Mouse (Mus musculus) CH12.LX (cell line): ENCODE measurements around the gene Idh2. TPM values are rescaled to one million over a fixed set of nuclear protein-coding genes. Genes with fewer than 3 reads are reported as not detected.

Source experiments
- DNase-seq: peaks from one replicate; pipeline ENCODE4 v3.0.0-alpha.2; 2013; ENCODE audit errors: extremely low read depth
- H3K27ac ChIP-seq: 2 replicates; pipeline ENCODE4 v1.5.1; 2012; ENCODE audit warnings: low read depth, mild to moderate bottlenecking, control low read depth, moderate library complexity; ENCODE audit not compliant: insufficient read depth
- H3K27me3 ChIP-seq: replicated peaks from 2 replicates; pipeline ENCODE3; 2012; ENCODE audit warnings: inconsistent platforms
- H3K36me3 ChIP-seq, 2 experiments: replicated peaks in 1 of 2; 2 replicates each; pipeline versions ENCODE3 to v1.6.1; 2012; ENCODE audit warnings: inconsistent platforms in 1 of 2, low read length in 1 of 2, mild to moderate bottlenecking in 1 of 2, mixed read lengths in 1 of 2, moderate library complexity in 1 of 2; ENCODE audit not compliant: control insufficient read depth in 1 of 2, insufficient read depth in 1 of 2
- H3K4me1 ChIP-seq, 2 experiments: 2 replicates each; pipeline ENCODE4 v1.6.1; 2012; ENCODE audit warnings: inconsistent platforms in 1 of 2, moderate library complexity in 1 of 2; ENCODE audit not compliant: insufficient read depth in 2 of 2, control insufficient read depth in 1 of 2
- H3K4me2 ChIP-seq: 2 replicates; pipeline ENCODE4 v1.6.1; 2012; ENCODE audit warnings: low read depth, mild to moderate bottlenecking, control low read depth; ENCODE audit not compliant: poor library complexity, insufficient read depth, severe bottlenecking
- H3K4me3 ChIP-seq, 3 experiments: fragments of 150-350 bp in 1 of 3; sonication (generic) in 1 of 3; replicated peaks in 1 of 3; 2 replicates each; pipeline versions ENCODE3 to v1.5.1; 2011 to 2012; ENCODE audit warnings: low read depth in 2 of 3, low read length in 2 of 3, mild to moderate bottlenecking in 2 of 3, moderate library complexity in 2 of 3, control low read depth in 1 of 3, improper control_type of control experiment in 1 of 3, inconsistent platforms in 1 of 3, mixed read lengths in 1 of 3; ENCODE audit not compliant: poor library complexity in 1 of 3
- H3K79me2 ChIP-seq: replicated peaks from 2 replicates; pipeline ENCODE4 v1.6.1; 2012; ENCODE audit warnings: mild to moderate bottlenecking, moderate library complexity; ENCODE audit not compliant: control insufficient read depth, poor library complexity, insufficient read depth, severe bottlenecking; ENCODE audit errors: extremely low read depth
- H3K9ac ChIP-seq: 2 replicates; pipeline ENCODE4 v1.6.1; 2012; ENCODE audit warnings: low read depth, mild to moderate bottlenecking, control low read depth, moderate library complexity; ENCODE audit not compliant: insufficient read depth
- H3K9me3 ChIP-seq: replicated peaks from 2 replicates; pipeline ENCODE3; 2012; ENCODE audit warnings: low read length, inconsistent platforms, mixed read lengths
- BHLHE40 ChIP-seq: IDR thresholded peaks from 2 replicates; pipeline ENCODE4 v1.6.1; 2011; ENCODE audit warnings: mild to moderate bottlenecking, low read depth, low read length, improper control_type of control experiment
- HCFC1 ChIP-seq: IDR thresholded peaks from 2 replicates; pipeline ENCODE4 v1.6.1; 2012; ENCODE audit warnings: low read depth, mild to moderate bottlenecking, inconsistent platforms, low read length, improper control_type of control experiment
- IRF4 ChIP-seq: IDR thresholded peaks from 2 replicates; pipeline ENCODE4 v1.6.1; 2014; ENCODE audit warnings: low read depth, mild to moderate bottlenecking, inconsistent platforms, low read length, improper control_type of control experiment
- JUN ChIP-seq: IDR thresholded peaks from 2 replicates; pipeline ENCODE4 v1.6.1; 2011; ENCODE audit warnings: low read depth, mild to moderate bottlenecking, low read length, improper control_type of control experiment, moderate library complexity; ENCODE audit not compliant: insufficient read depth
- JUND ChIP-seq: conservative IDR thresholded peaks from 2 replicates; pipeline ENCODE4 v1.6.1; 2011; ENCODE audit warnings: low read depth, low read length, improper control_type of control experiment
- KAT2A ChIP-seq: IDR thresholded peaks from 2 replicates; pipeline ENCODE4 v1.6.1; 2012; ENCODE audit warnings: low read length, improper control_type of control experiment, inconsistent platforms; ENCODE audit not compliant: insufficient replicate concordance
- MAX ChIP-seq: IDR thresholded peaks from 2 replicates; pipeline ENCODE4 v1.6.1; 2011; ENCODE audit warnings: low read length, improper control_type of control experiment
- MEF2A ChIP-seq: IDR thresholded peaks from 2 replicates; pipeline ENCODE4 v1.6.1; 2014; ENCODE audit warnings: low read depth, mild to moderate bottlenecking, inconsistent platforms, low read length, improper control_type of control experiment, borderline replicate concordance
- MXI1 ChIP-seq: IDR thresholded peaks from 2 replicates; pipeline ENCODE4 v1.6.1; 2011; ENCODE audit warnings: mild to moderate bottlenecking, low read depth, low read length, improper control_type of control experiment
- PAX5 ChIP-seq: IDR thresholded peaks from 2 replicates; pipeline ENCODE4 v1.6.1; 2012; ENCODE audit warnings: low read length, inconsistent platforms, mixed read lengths
- POLR2A ChIP-seq: IDR thresholded peaks from 2 replicates; pipeline ENCODE4 v1.6.1; 2011; ENCODE audit warnings: low read depth, mild to moderate bottlenecking, improper control_type of control experiment, low read length
- SIN3A ChIP-seq: IDR thresholded peaks from 2 replicates; pipeline ENCODE4 v1.6.1; 2012; ENCODE audit warnings: low read length, improper control_type of control experiment, inconsistent platforms
- USF1 ChIP-seq: IDR thresholded peaks from 2 replicates; pipeline ENCODE4 v1.6.1; 2014; ENCODE audit warnings: low read depth, mild to moderate bottlenecking, inconsistent platforms, low read length, improper control_type of control experiment
- ZC3H11A ChIP-seq: IDR thresholded peaks from 2 replicates; pipeline ENCODE4 v1.6.1; 2012; ENCODE audit warnings: low read depth, mild to moderate bottlenecking, inconsistent platforms, low read length, improper control_type of control experiment
- ZMIZ1 ChIP-seq: IDR thresholded peaks from 2 replicates; pipeline ENCODE4 v1.6.1; 2012; ENCODE audit warnings: low read depth, mild to moderate bottlenecking, inconsistent platforms, low read length, improper control_type of control experiment
- dilution Hi-C: fragments of 300-500 bp; cut with MboI; formaldehyde crosslinking; loops from 2 replicates; pipeline ENCODE4 v1.14.3; 2020; ENCODE audit warnings: low sequenced_read_pairs; ENCODE audit not compliant: extremely low pct_unique_long_range_greater_than_20kb, extremely low pct_ligation_motif_present
- in situ Hi-C: fragments of 300-500 bp; cut with MboI; formaldehyde crosslinking; loops from 3 replicates; pipeline ENCODE4 v1.14.3; 2019; ENCODE audit warnings: low sequenced_read_pairs, low pct_ligation_motif_present, low pct_unique_long_range_greater_than_20kb, mixed read lengths
- polyA plus RNA-seq: library from polyadenylated mRNA; unstranded; fragments of >175 nt; gene quantifications from 2 replicates; pipeline ENCODE4 v1.2.1, GENCODE M21; 2012; ENCODE audit warnings: low read depth; ENCODE audit not compliant: insufficient read length
- total RNA-seq, 2 experiments: library from RNA; depleted of rRNA; stranded (reverse); fragments of 300-350 nt in 1 of 2; fragments of >200 nt in 1 of 2; gene quantifications; 2 replicates each; pipeline ENCODE4 v1.2.3; 2012 to 2014

Gene Idh2
- total and polyA plus RNA-seq, 3 experiments = 13.6 to 96.4 (median 21.5) TPM

DNA sequence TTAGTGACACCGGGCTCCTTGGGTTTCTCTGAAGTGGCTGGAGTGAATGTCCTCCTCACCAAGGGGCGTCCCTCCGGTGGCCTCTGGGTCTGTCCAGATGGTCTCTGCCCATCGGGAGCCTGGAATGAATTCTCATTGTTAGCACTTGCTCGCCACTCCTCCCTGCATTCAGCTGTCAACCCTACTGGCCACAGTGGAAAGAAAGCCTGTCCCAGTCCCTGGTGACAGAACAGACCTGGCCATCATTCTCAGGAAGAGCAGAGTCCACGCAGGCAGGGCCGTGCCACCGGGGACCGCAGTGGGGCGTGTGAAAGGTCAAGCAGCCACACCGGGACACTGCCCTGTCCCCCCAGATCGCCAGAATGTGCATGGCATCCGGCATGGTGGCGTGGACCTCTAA lies 57.4 kb downstream of the Idh2 start:
- H3K27ac ChIP-seq = peak overlapping the region; percentile 98
- H3K4me3 ChIP-seq = peak overlapping the region in 1 of 3 experiments; percentile 17
- dilution Hi-C loops (no loop called here), in situ Hi-C loops (no loop called here)
- H3K36me3 ChIP-seq = peaks cover 0 to 32% of the 10 kb centered on the region in 2 experiments
- peak overlapping the region; percentile 79 for H3K4me2 ChIP-seq
- peaks cover 53 to 89% of the 10 kb centered on the region in 2 experiments for H3K4me1 ChIP-seq
- no peaks in the 10 kb centered on the region for H3K9me3 ChIP-seq
- peak overlapping the region; percentile 39 for H3K9ac ChIP-seq
- H3K27me3 ChIP-seq = no peaks in the 10 kb centered on the region
- DNase-seq = no peak
- TF ChIP-seq PAX5 (no peak), JUN (no peak), IRF4 (no peak), MXI1 (peak; percentile 17; the same call in 1 of the 2 replicates), SIN3A (peak; percentile 59; the same call in 1 of the 2 replicates), USF1 (no peak), ZMIZ1 (0 out of 2 replicates have a peak, but pooled peaks have one; percentile 44)
- H3K79me2 ChIP-seq = peaks cover 29% of the 10 kb centered on the region

DNA sequence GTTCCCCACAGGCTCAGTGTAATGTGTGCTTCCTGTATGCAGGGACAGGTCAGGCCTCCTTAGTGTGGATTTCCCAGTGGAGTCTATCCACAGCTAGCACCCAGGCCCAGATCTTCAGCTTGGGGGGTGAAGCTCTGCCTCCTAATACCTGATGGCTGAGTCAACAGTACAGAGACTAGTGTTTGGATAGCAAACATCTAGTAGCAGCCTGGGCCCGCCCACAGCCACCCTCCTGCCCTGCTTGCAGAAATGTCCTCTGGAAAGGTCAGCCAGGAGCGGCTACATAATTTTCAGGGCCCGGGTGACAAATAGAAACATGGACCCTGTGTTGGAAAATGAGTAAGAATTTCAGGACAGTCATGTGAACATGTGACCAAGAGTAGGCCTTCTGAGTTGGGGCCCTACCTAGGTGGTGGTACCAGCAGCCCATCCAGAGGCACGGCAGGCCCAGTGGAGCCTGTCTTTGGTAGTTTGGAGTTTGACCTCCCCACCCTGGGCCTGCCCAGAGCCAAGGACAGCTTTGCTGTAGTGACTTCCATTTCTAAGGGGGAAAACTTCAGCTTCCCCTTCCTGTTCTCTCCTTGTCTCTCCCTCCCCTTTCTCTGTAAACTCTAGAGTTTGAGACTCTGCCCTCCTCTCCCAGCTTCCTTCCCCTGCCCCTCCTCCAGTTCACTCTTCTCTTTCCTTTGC lies 58.0 kb downstream of the Idh2 start:
- H3K27ac ChIP-seq = peak overlapping the region; percentile 98
- H3K9me3 ChIP-seq = no peaks in the 10 kb centered on the region
- TF ChIP-seq USF1 (peak; percentile 29; the same call in 1 of the 2 replicates), MEF2A (no peak), JUND (no peak), ZC3H11A (no peak), MAX (no peak), BHLHE40 (peak; percentile 62), POLR2A (0 out of 2 replicates have a peak, but pooled peaks have one; percentile 27), KAT2A (no peak), HCFC1 (no peak)
- DNase-seq = no peak
- H3K79me2 ChIP-seq = peaks cover 23% of the 10 kb centered on the region
- in situ Hi-C loops = no loop called here
- H3K9ac ChIP-seq = peak overlapping the region; percentile 39
- dilution Hi-C loops = no loop called here
- no peaks in the 10 kb centered on the region for H3K27me3 ChIP-seq
- peaks cover 0 to 33% of the 10 kb centered on the region in 2 experiments for H3K36me3 ChIP-seq
- H3K4me3 ChIP-seq = no peak overlapping the region
- H3K4me1 ChIP-seq = peaks cover 47 to 87% of the 10 kb centered on the region in 2 experiments
- H3K4me2 ChIP-seq = peak overlapping the region; percentile 79; the same call in 1 of the 2 replicates
